Mouse (Mus musculus): ENCODE data around the gene B4galt1. TPM values are rescaled to one million over a fixed set of nuclear protein-coding genes. Genes with fewer than 3 reads are reported as not detected.

The B4galt1 gene
- polyA plus RNA-seq, 1 experiment from 2014 or later: 40.0 TPM

DNA sequence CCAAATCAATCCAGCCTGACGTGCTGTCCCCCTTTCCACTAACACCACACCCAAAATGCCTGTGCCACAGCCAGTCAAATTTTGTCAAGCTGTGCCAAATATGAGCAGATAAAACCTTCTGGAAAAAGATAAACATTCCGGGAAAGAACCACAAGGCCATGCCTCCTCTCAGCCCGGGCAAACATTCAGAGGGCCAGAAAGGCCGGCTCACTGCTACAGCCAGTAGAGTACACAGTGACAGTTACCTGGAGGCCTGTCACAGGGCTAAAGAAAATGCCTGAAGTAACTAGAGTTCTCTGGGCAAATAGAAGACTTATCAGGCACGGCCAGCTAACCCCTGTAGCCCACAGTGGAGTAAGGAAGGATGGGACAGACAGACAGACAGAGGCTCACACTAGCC, 3.2 kb downstream of the B4galt1 start:
- peak; percentile 44 for ATAC-seq
- Histone ChIP-seq H3K4me3 (peak overlapping the region; percentile 79), H3K4me1 (peaks cover 83% of the 10 kb centered on the region), H3K27me3 (replicated peaks) (no peaks in the 10 kb centered on the region), H3K36me3 (peaks cover 21% of the 10 kb centered on the region), H3K27ac (peak overlapping the region; percentile 98), H3K9ac (peak overlapping the region; percentile 93), H3K9me3 (replicated peaks) (no peaks in the 10 kb centered on the region), H3K4me2 (peak overlapping the region; percentile 92)
- 5% methylated on average over 5 of the region's 5 CpGs for WGBS (ENCODE audit: insufficient replicate concordance)

DNA sequence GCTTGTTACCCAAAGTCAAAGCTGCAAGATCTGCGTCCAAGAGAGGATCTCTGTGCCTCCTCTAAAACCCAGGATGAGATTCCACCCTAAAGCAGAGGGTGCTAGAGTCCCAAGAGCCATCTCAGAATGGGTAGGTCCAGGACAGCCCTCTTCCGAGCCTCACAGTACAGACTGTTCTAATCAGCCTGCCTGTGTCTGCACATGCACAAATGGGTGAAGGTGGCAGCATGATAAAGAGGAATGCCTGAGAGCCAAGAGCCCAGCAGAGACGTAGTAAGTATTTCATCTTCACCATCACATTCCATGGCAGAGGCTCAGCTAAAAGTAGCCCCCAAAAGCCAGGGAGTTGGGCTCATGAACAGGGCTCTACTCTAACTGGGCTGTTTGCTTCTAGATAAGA, 4.3 kb downstream of the B4galt1 start:
- H3K4me3 ChIP-seq: peak overlapping the region; percentile 79
- peak overlapping the region; percentile 98 for H3K27ac ChIP-seq
- no peaks in the 10 kb centered on the region for H3K9me3 ChIP-seq (replicated peaks)
- ATAC-seq: peak; percentile 72
- H3K4me1 ChIP-seq: peaks cover 84% of the 10 kb centered on the region
- peak overlapping the region; percentile 92 for H3K4me2 ChIP-seq
- H3K36me3 ChIP-seq: peaks cover 28% of the 10 kb centered on the region
- 23% methylated on average over 3 of the region's 3 CpGs for WGBS (ENCODE audit: insufficient replicate concordance)
- H3K9ac ChIP-seq: peak overlapping the region; percentile 93
- no peaks in the 10 kb centered on the region for H3K27me3 ChIP-seq (replicated peaks)

DNA sequence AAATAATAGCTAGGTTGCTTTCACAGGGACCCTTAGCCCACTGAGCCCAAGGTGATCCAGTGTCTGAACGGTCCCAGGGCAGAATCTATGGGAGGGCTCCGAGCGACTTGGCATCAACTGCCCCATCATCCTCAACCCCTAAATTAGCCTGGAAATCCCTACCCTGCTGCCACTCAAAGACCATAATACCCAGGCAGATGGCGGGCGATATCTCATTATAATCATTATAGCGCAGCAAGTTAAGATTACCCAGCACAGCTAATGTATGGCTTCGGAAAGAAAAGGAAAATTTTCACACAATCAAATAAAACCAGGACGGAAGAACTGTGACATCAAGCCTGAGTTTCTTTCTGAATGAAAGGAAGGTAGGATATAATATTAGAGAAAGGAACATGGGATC, 5.6 kb downstream of the B4galt1 start:
- 85% methylated on average over 8 of the region's 8 CpGs for WGBS (ENCODE audit: insufficient replicate concordance)

DNA sequence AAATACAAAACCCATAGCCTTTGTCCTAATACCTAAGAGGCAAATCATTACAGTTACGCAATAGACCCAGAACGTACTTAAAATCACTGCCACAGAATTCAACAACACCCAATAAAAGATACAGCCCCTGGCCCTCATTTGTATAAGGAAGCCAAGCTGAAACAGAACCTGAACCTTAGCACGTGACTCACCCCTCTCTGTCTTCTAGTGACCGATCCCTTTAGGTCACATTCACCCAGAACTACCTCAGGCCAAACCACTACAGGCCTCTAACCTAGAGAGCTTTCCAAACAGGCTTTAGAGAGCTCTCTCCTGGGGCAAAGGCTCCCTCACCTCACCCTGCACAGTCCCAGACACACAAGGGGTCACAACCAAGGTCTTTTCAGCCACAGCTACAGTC, 6.6 kb downstream of the B4galt1 start:
- Histone ChIP-seq H3K27ac (peak overlapping the region; percentile 98), H3K9me3 (replicated peaks) (no peaks in the 10 kb centered on the region), H3K4me2 (peak overlapping the region; percentile 92), H3K36me3 (peaks cover 39% of the 10 kb centered on the region), H3K4me3 (no peak overlapping the region), H3K9ac (peak overlapping the region; percentile 49), H3K27me3 (replicated peaks) (no peaks in the 10 kb centered on the region), H3K4me1 (peaks cover 98% of the 10 kb centered on the region)
- WGBS (ENCODE audit: insufficient replicate concordance): 63% methylated on average over 4 of the region's 4 CpGs
- no peak for ATAC-seq

More for the DNA sequence above, 5.6 kb downstream of the B4galt1 start:
- Histone ChIP-seq H3K9me3 (replicated peaks) (no peaks in the 10 kb centered on the region), H3K9ac (peak overlapping the region; percentile 47; the same call in 1 of the 2 replicates), H3K27me3 (replicated peaks) (no peaks in the 10 kb centered on the region), H3K27ac (peak overlapping the region; percentile 98), H3K4me3 (no peak overlapping the region), H3K4me2 (peak overlapping the region; percentile 92), H3K4me1 (peaks cover 92% of the 10 kb centered on the region), H3K36me3 (peaks cover 39% of the 10 kb centered on the region)
- ATAC-seq: no peak

DNA sequence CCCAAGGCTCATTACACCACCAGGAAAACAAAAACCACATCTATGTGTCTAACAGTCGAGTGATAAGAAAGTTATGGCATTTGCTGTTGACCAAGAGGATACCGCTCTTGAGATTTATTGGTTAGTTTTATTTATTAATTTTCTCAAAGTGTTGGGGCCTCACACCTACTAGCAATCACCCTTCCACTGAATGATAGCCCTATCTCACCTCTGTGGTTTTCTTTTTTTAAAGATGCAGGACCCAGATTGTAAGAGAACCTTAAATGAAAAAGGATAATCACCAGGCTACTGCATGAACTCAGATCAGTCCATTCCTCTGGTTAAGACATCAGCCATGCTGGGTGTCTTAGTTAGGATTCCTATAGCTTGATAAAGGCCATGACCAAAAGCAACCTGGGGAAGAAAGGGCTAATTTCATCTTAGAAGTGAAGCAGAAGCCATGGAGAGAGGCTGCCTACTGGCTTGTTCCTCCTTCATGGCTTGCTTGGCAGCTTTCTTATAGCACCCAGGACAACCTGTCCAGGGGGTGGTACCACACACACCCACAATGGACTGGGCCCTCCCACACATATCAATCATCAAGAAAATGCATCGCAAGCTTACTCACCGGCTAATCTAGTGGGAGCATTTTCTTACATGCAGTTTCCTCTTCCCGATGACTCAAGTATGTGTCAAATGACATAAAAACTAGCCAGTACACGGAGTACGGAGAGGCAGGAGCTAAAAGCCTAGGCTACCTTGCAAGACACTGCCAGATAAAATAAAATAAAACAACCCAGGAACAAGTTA, 7.5 kb downstream of the B4galt1 start:
- H3K4me3 ChIP-seq: no peak overlapping the region
- H3K9me3 ChIP-seq (replicated peaks): no peaks in the 10 kb centered on the region
- H3K4me1 ChIP-seq: peaks cover 90% of the 10 kb centered on the region
- H3K4me2 ChIP-seq: peak overlapping the region; percentile 92
- H3K27me3 ChIP-seq (replicated peaks): no peaks in the 10 kb centered on the region
- H3K36me3 ChIP-seq: peaks cover 42% of the 10 kb centered on the region
- peak overlapping the region; percentile 98 for H3K27ac ChIP-seq
- 27% methylated on average over 7 of the region's 7 CpGs for WGBS (ENCODE audit: insufficient replicate concordance)
- ATAC-seq: peak; percentile 19; the same call in 1 of the 2 replicates
- H3K9ac ChIP-seq: peak overlapping the region; percentile 49; the same call in 1 of the 2 replicates

DNA sequence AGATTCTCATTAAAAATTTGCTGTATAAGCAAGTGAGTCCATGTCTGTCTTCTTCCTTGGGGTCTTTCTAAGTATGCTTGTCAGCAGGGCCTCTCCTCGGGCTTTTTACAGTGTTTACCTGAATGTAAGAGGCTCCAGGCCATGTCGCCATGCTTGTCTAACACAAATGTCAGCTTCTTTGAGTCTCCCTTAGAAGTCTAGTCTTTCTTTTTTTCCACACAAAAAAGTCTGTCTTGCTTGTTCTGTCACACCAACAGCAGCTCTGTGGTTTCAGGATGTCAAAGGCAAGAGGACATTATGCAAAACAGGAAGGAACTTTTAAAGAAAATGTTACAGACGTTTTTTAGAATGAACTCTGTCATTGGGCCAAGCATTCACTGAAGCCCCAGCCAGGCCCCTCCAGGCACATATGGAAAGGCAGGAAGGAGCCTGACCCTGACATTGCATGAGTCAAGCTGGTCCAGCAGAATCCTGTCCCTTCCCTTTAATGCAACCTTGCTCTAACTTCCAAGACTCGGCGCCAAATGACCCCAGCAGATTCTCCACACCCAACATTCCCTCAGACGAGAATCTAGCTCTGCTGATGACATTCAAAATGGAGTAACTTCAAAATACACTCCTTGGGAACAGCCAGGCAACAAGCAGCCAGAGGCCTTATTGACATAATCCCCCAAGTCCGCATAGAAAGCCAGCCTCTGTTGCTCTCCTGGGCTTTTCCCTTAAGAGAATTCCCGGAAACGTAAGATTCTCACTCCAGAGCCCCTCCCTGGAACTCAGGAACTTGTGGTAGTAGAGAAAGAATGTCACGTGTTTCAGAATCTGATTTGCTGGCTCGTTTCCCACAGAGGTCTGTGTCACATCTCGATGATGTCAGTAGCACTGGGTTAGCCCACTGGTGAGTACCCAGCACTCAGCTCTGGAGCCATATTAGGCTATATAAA, 8.7 kb downstream of the B4galt1 start:
- Histone ChIP-seq H3K4me1 (peaks cover 86% of the 10 kb centered on the region), H3K9ac (no peak overlapping the region; the same call in 1 of the 2 replicates), H3K27me3 (replicated peaks) (no peaks in the 10 kb centered on the region), H3K4me3 (no peak overlapping the region), H3K9me3 (replicated peaks) (no peaks in the 10 kb centered on the region), H3K4me2 (peak overlapping the region; percentile 92), H3K36me3 (peaks cover 46% of the 10 kb centered on the region), H3K27ac (peak overlapping the region; percentile 98)
- WGBS (ENCODE audit: insufficient replicate concordance): 47% methylated on average over 12 of the region's 12 CpGs
- no peak for ATAC-seq

- Histone ChIP-seq H3K36me3 (peaks cover 48% of the 10 kb centered on the region), H3K27ac (peak overlapping the region; percentile 98), H3K27me3 (replicated peaks) (no peaks in the 10 kb centered on the region), H3K4me1 (peaks cover 86% of the 10 kb centered on the region), H3K9ac (peak overlapping the region; percentile 25; the same call in 1 of the 2 replicates), H3K4me2 (peak overlapping the region; percentile 92; the same call in 1 of the 2 replicates), H3K4me3 (no peak overlapping the region), H3K9me3 (replicated peaks) (no peaks in the 10 kb centered on the region)
- ATAC-seq: peak; percentile 27; the same call in 1 of the 2 replicates
- 22% methylated on average over 5 of the region's 5 CpGs for WGBS (ENCODE audit: insufficient replicate concordance)
These were observed 9.5 kb downstream of the B4galt1 start for GRCm38 (mm10) chr4:40844251-40844721.

DNA sequence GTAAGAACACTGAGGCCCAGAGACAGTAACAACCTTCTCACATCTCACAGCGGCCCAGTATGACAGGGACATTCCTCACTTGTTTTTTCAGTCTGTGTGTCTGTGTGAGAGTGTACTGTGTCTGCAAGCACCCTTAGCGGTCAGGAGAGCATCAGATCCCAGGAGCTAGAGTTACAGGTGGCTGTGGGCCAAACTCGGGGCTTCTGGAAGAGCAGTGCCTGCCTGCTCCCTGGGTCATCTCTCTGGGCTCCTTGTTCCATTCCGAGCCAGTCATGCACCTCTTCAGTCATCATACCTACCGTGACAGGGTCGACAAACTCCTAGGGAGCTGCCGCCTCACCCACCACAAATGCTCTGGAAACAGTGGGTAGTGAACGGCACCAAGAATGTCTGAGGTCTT, 10.1 kb downstream of the B4galt1 start:
- Histone ChIP-seq H3K4me2 (no peak overlapping the region), H3K4me3 (no peak overlapping the region), H3K4me1 (peaks cover 86% of the 10 kb centered on the region), H3K36me3 (peaks cover 49% of the 10 kb centered on the region), H3K9me3 (replicated peaks) (no peaks in the 10 kb centered on the region), H3K27me3 (replicated peaks) (no peaks in the 10 kb centered on the region), H3K9ac (peak overlapping the region; percentile 25; the same call in 1 of the 2 replicates), H3K27ac (peak overlapping the region; percentile 98)
- no peak for ATAC-seq
- 75% methylated on average over 8 of the region's 8 CpGs for WGBS (ENCODE audit: insufficient replicate concordance)

DNA sequence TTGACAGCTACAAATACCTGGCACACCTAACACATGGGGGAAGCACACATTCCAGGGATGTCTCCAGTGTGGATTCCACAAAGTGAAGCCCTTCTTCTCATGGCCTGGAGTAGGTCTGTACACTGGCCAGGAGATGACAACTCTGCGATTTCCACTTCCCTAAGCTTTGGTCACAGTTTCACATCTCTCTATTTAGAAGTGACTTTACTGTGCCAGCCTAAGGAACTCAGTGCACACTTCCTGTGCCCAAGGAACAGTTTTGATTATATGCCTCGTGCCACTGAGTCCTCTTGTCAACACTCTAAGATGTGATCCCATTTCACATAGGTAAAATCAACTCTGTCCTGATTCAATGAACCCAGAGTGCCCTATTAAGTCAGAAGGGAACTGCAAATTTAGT, 13.4 kb downstream of the B4galt1 start:
- Histone ChIP-seq H3K9ac (no peak overlapping the region), H3K9me3 (replicated peaks) (no peaks in the 10 kb centered on the region), H3K4me1 (peaks cover 82% of the 10 kb centered on the region), H3K4me3 (no peak overlapping the region), H3K27me3 (replicated peaks) (no peaks in the 10 kb centered on the region), H3K27ac (no peak overlapping the region), H3K36me3 (peaks cover 38% of the 10 kb centered on the region), H3K4me2 (no peak overlapping the region)
- ATAC-seq: no peak
- 63% methylated on average over 2 of the region's 2 CpGs for WGBS (ENCODE audit: insufficient replicate concordance)

GRCm38 (mm10) chr4:40839251-40839650, 14.6 kb downstream of the B4galt1 start:
- peaks cover 77% of the 10 kb centered on the region for H3K4me1 ChIP-seq
- H3K27ac ChIP-seq: no peak overlapping the region
- no peak overlapping the region for H3K9ac ChIP-seq
- no peak overlapping the region for H3K4me2 ChIP-seq
- no peaks in the 10 kb centered on the region for H3K9me3 ChIP-seq (replicated peaks)
- H3K27me3 ChIP-seq (replicated peaks): no peaks in the 10 kb centered on the region
- 63% methylated on average over 12 of the region's 12 CpGs for WGBS (ENCODE audit: insufficient replicate concordance)
- H3K4me3 ChIP-seq: no peak overlapping the region
- ATAC-seq: no peak
- peaks cover 38% of the 10 kb centered on the region for H3K36me3 ChIP-seq

GRCm38 (mm10) chr4:40837451-40838285, 16.1 kb downstream of the B4galt1 start:
- no peak overlapping the region for H3K4me3 ChIP-seq
- H3K9ac ChIP-seq: no peak overlapping the region
- H3K4me2 ChIP-seq: peak overlapping the region; percentile 14
- H3K36me3 ChIP-seq: peaks cover 30% of the 10 kb centered on the region
- peaks cover 70% of the 10 kb centered on the region for H3K4me1 ChIP-seq
- no peaks in the 10 kb centered on the region for H3K27me3 ChIP-seq (replicated peaks)
- no peaks in the 10 kb centered on the region for H3K9me3 ChIP-seq (replicated peaks)
- ATAC-seq: peak; percentile 34; the same call in 1 of the 2 replicates
- WGBS (ENCODE audit: insufficient replicate concordance): 53% methylated on average over 10 of the region's 10 CpGs
- peak overlapping the region; percentile 53 for H3K27ac ChIP-seq
